Mouse (Mus musculus): ENCODE data around the gene Agtpbp1.

DNA sequence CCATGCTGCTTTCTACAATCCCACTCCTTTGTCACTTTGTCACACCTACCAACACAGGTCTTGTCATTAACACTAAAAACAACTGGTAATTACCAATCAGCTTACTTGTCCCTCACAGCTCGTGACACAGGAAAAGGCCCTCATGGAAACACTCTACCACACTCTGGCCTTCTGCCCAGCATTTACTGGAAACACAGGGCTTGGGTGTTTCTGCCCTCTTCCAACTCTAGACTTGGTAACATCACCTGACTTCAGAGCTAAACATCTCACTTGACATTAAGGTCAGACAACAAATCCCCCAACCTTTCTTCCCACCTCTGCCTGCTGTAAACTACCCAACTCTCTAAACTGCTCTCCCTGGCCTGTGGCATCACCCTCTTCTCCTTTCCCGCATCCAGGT is 37.9 kb downstream of the Agtpbp1 start:
- TF ChIP-seq TCF12 (IDR thresholded peaks at IDR 0.05; ENCODE audit: low read depth, low read length) (no peak), GABPA (IDR thresholded peaks at IDR 0.05; ENCODE audit: low read depth, low read length) (no peak), MYC (IDR thresholded peaks at IDR 0.05; ENCODE audit: low read depth, low read length) (no peak), KAT2A (conservative IDR thresholded peaks at IDR 0.05; ENCODE audit: low read depth, low read length) (no peak), TAL1 (IDR thresholded peaks at IDR 0.05; ENCODE audit: low read length) (no peak)
